Mouse (Mus musculus): ENCODE measurements at regions not wholly inside any gene's neighbourhood (a gene's known extent, or its start where the extent isn't known, plus 50 kb on each side); places are given as distances from the start of the nearest gene placed in this dataset.

DNA sequence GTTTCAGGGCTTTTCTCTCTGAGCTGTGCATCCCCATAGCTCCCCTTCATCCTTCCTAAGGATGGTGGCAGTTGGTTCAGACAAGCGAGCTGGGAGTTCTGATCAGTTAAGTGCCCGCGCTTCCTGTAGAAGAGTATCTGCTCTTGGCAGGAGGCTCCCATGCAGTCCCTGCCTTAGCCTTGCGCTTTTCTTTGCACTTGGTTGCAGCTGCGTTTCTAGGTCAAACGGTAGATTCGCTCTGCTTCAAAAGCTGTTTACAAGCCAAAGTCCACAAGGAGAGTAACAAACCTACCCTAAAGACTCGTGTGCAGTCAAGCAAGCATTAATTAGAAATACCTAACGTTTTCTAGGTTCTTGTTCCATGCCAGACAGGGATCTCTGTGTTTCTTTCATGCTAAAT, 122.6 kb downstream of the Alg10b start:
- Histone ChIP-seq H3K27me3 (ENCODE audit: control insufficient read depth, insufficient read depth, insufficient read length) (no peaks in the 10 kb centered on the region), H3K79me3 (ENCODE audit: low read depth) (no peaks in the 10 kb centered on the region), H3K4me3 (ENCODE audit: insufficient read depth, poor library complexity, severe bottlenecking) (no peak overlapping the region), H3ac (ENCODE audit: control insufficient read depth, insufficient read length, low read depth) (no peak overlapping the region), H3K36me3 (ENCODE audit: control insufficient read depth, insufficient read depth) (no peaks in the 10 kb centered on the region), H3K79me2 (ENCODE audit: control insufficient read depth, insufficient read depth) (no peaks in the 10 kb centered on the region)
- TF ChIP-seq USF1 (IDR thresholded peaks at IDR 0.05; ENCODE audit: low read depth) (no peak), MYOG (IDR thresholded peaks at IDR 0.05; ENCODE audit: control insufficient read depth, extremely low read depth, insufficient read length) (no peak)

DNA sequence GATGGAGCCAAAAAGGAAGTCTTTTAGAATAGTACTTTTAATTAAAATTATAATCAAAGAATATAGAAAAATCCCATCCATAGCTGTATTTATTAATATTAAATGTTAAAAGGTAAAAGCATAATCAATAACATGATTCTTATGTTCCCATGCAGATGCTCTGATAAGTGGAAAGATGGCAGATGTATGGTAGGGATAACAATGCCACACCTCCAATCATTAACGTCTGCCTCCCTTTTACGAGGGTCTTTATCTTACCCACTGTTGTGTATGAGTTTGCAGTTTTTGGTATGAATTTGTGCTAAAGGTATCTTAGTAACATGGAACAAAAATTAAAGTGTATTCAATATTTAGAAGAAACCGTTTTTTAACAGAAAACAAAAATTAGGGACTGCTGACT, 127.8 kb downstream of the Alg10b start:
- no peaks in the 10 kb centered on the region for H3K79me3 ChIP-seq (ENCODE audit: low read depth)
- TF ChIP-seq MYOG (IDR thresholded peaks at IDR 0.05; ENCODE audit: control insufficient read depth, extremely low read depth, insufficient read length) (no peak), CEBPB (IDR thresholded peaks at IDR 0.05; ENCODE audit: low read depth) (no peak), MYOD1 (IDR thresholded peaks at IDR 0.05; ENCODE audit: control insufficient read depth, insufficient read length, low read depth) (no peak), FOSL1 (IDR thresholded peaks at IDR 0.05; ENCODE audit: insufficient read depth, low read length, poor library complexity, severe bottlenecking) (no peak), MAX (IDR thresholded peaks at IDR 0.05) (no peak), CTCF (IDR thresholded peaks at IDR 0.05; ENCODE audit: control insufficient read depth, insufficient read depth, insufficient read length) (no peak), USF1 (IDR thresholded peaks at IDR 0.05; ENCODE audit: low read depth) (no peak)

DNA sequence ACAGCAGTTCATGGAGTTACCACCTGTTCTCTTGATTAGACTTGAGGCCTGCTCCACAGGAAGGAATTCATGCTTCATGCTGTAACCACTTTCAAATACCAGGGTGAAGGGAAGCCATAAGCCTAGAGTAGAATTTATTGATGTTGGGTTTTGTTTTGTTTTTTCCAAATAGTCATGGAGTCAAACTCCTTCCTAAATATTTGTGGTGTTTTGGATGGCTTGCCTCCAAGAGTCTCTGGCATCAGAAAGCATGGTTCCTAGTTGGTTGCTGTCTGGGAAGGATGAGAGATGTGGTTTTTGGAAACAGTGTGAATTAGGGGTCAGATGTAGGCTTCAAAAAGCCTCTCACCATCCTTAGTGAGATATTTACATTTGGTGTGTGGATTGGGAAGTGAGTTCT, 141.5 kb downstream of the Alg10b start:
- Histone ChIP-seq H3K4me3 (ENCODE audit: insufficient read depth, poor library complexity, severe bottlenecking) (no peak overlapping the region), H3K27me3 (ENCODE audit: control insufficient read depth, insufficient read depth, insufficient read length) (no peaks in the 10 kb centered on the region), H3K36me3 (ENCODE audit: control insufficient read depth, insufficient read depth) (no peaks in the 10 kb centered on the region), H3K79me2 (ENCODE audit: control insufficient read depth, insufficient read depth) (no peaks in the 10 kb centered on the region), H3ac (ENCODE audit: control insufficient read depth, insufficient read length, low read depth) (no peak overlapping the region), H3K79me3 (ENCODE audit: low read depth) (no peaks in the 10 kb centered on the region)
- TF ChIP-seq CTCF (IDR thresholded peaks at IDR 0.05; ENCODE audit: control insufficient read depth, insufficient read depth, insufficient read length) (no peak), MAX (IDR thresholded peaks at IDR 0.05) (peak; percentile 30), MYOD1 (IDR thresholded peaks at IDR 0.05; ENCODE audit: control insufficient read depth, insufficient read length, low read depth) (peak; percentile 76)

More for the DNA sequence above, 127.8 kb downstream of the Alg10b start:
- H3ac ChIP-seq (ENCODE audit: control insufficient read depth, insufficient read length, low read depth), result no peak overlapping the region
- H3K27me3 ChIP-seq (ENCODE audit: control insufficient read depth, insufficient read depth, insufficient read length), result no peaks in the 10 kb centered on the region
- no peaks in the 10 kb centered on the region for H3K79me2 ChIP-seq (ENCODE audit: control insufficient read depth, insufficient read depth)
- H3K36me3 ChIP-seq (ENCODE audit: control insufficient read depth, insufficient read depth), result no peaks in the 10 kb centered on the region
- H3K4me3 ChIP-seq (ENCODE audit: insufficient read depth, poor library complexity, severe bottlenecking), result no peak overlapping the region

DNA sequence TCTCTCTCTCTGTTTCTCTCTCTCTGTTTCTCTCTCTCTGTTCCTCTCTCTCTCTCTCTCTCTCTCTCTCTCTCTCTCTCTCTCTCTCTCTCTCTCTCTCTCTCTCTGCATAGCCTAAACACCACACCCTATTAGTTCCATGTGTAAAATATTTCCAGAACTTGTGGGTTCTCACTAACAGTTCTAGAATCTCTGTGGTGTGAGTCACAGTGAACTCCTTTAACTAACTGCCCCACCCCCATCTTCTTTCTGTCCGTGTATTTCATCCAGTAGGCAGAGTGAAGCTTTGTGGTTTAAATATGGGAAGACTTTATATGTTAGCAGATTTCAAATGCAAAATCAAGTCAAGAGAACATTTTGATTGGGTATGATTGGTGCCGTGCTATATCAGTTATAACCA, 153.8 kb downstream of the Alg10b start:
- no peak overlapping the region for H3K4me3 ChIP-seq (ENCODE audit: insufficient read depth, poor library complexity, severe bottlenecking)
- H3K79me2 ChIP-seq (ENCODE audit: control insufficient read depth, insufficient read depth), result no peaks in the 10 kb centered on the region
- no peak overlapping the region for H3ac ChIP-seq (ENCODE audit: control insufficient read depth, insufficient read length, low read depth)
- TF ChIP-seq FOSL1 (IDR thresholded peaks at IDR 0.05; ENCODE audit: insufficient read depth, low read length, poor library complexity, severe bottlenecking) (peak; percentile 25), MYOD1 (IDR thresholded peaks at IDR 0.05; ENCODE audit: control insufficient read depth, insufficient read length, low read depth) (no peak)
- H3K36me3 ChIP-seq (ENCODE audit: control insufficient read depth, insufficient read depth), result no peaks in the 10 kb centered on the region
- no peaks in the 10 kb centered on the region for H3K79me3 ChIP-seq (ENCODE audit: low read depth)
- H3K27me3 ChIP-seq (ENCODE audit: control insufficient read depth, insufficient read depth, insufficient read length), result no peaks in the 10 kb centered on the region

DNA sequence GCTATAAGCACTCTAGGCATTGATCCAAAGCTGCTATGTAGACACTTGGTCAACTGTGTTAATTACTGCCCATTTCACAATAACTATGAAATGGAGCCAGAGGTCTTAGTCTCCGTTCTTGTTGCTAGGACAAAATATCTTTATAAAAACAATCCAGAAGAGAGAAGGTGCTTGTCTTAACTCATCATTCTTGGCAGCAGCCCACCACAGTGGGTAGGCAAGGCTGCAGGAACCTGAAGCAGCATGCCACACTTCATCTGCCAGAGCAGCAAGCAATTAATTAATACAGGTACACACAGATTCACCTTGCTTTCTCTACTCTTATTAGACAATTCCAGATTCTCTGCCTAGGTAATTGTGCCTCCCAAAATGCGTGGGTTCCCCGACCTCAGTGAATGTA, 172.8 kb downstream of the Alg10b start:
- H3ac ChIP-seq (ENCODE audit: control insufficient read depth, insufficient read length, low read depth), result no peak overlapping the region
- no peak overlapping the region for H3K4me3 ChIP-seq (ENCODE audit: insufficient read depth, poor library complexity, severe bottlenecking)
- no peaks in the 10 kb centered on the region for H3K27me3 ChIP-seq (ENCODE audit: control insufficient read depth, insufficient read depth, insufficient read length)
- H3K36me3 ChIP-seq (ENCODE audit: control insufficient read depth, insufficient read depth), result no peaks in the 10 kb centered on the region
- H3K79me2 ChIP-seq (ENCODE audit: control insufficient read depth, insufficient read depth), result no peaks in the 10 kb centered on the region
- H3K79me3 ChIP-seq (ENCODE audit: low read depth), result no peaks in the 10 kb centered on the region
- TF ChIP-seq MYOG (IDR thresholded peaks at IDR 0.05; ENCODE audit: control insufficient read depth, extremely low read depth, insufficient read length), result no peak
- no peak for TF ChIP-seq MAX (IDR thresholded peaks at IDR 0.05)
- TF ChIP-seq MYOD1 (IDR thresholded peaks at IDR 0.05; ENCODE audit: control insufficient read depth, insufficient read length, low read depth), result no peak
- TF ChIP-seq CTCF (IDR thresholded peaks at IDR 0.05; ENCODE audit: control insufficient read depth, insufficient read depth, insufficient read length), result no peak
- no peak for TF ChIP-seq USF1 (IDR thresholded peaks at IDR 0.05; ENCODE audit: low read depth)
- no peak for TF ChIP-seq CEBPB (IDR thresholded peaks at IDR 0.05; ENCODE audit: low read depth)
- no peak for TF ChIP-seq FOSL1 (IDR thresholded peaks at IDR 0.05; ENCODE audit: insufficient read depth, low read length, poor library complexity, severe bottlenecking)

DNA sequence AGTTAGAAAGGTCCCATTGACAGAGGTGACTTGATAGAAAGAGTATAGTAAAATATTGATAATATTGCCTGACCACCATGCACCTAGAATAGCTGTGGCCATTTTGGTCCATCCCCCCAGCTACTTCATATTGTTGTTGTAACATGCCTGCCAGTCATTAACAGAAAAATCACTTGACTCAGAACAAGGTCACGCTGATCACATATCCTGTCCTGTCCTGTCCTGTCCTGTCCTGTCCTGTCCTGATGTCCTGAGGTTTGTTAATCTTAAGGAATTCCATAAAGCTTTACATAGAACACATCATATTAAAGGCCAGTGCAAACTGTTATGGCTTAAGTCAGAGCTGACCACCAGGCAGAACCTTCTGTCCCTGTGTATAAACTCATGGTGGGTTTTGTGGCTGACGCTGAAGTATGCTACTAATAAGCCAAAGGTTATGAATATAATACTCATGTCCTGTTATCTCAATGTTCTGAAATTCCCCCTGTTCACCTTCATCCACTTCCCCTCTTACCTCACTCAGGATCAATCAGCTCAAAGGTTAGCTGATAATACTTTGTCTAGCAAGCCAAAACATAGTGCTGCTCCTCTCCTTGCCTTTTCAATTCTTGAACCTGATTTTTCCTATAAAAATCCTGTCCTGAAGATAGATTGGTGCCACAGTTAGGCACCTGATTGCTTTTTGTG, 173.7 kb downstream of the Alg10b start:
- H3K4me3 ChIP-seq (ENCODE audit: insufficient read depth, poor library complexity, severe bottlenecking), result no peak overlapping the region
- no peak overlapping the region for H3ac ChIP-seq (ENCODE audit: control insufficient read depth, insufficient read length, low read depth)
- H3K36me3 ChIP-seq (ENCODE audit: control insufficient read depth, insufficient read depth), result no peaks in the 10 kb centered on the region
- H3K79me3 ChIP-seq (ENCODE audit: low read depth), result no peaks in the 10 kb centered on the region
- TF ChIP-seq FOSL1 (IDR thresholded peaks at IDR 0.05; ENCODE audit: insufficient read depth, low read length, poor library complexity, severe bottlenecking), result no peak
- no peak for TF ChIP-seq MYOG (IDR thresholded peaks at IDR 0.05; ENCODE audit: control insufficient read depth, extremely low read depth, insufficient read length)
- no peak for TF ChIP-seq MAX (IDR thresholded peaks at IDR 0.05)
- no peak for TF ChIP-seq USF1 (IDR thresholded peaks at IDR 0.05; ENCODE audit: low read depth)
- no peak for TF ChIP-seq MYOD1 (IDR thresholded peaks at IDR 0.05; ENCODE audit: control insufficient read depth, insufficient read length, low read depth)
- no peak for TF ChIP-seq CTCF (IDR thresholded peaks at IDR 0.05; ENCODE audit: control insufficient read depth, insufficient read depth, insufficient read length)
- TF ChIP-seq CEBPB (IDR thresholded peaks at IDR 0.05; ENCODE audit: low read depth), result no peak
- H3K79me2 ChIP-seq (ENCODE audit: control insufficient read depth, insufficient read depth), result no peaks in the 10 kb centered on the region
- H3K27me3 ChIP-seq (ENCODE audit: control insufficient read depth, insufficient read depth, insufficient read length), result no peaks in the 10 kb centered on the region
